Mouse (Mus musculus): ENCODE data around the gene Smap1. TPM values are rescaled to one million over a fixed set of nuclear protein-coding genes. Genes with fewer than 3 reads are reported as not detected.

The Smap1 gene
- polyA plus RNA-seq, 1 experiment from 2014 or later: 119 TPM

DNA sequence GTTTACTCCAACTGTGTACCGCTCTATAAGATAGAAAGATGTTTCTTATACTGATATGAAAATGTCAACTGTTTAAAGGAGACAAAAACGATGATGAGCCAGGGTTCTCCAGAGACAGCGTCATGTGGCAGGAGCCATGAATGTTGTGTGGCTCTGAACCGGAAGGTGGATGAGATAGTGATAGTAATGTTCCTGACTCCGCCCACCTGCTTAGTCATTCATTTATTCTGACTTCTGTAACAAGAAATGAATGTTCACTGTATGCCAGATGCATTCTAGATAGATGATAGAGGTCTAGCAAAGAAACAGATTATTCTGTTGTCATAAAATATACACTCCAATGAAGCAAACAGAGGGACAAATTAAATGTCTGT is 22.5 kb downstream of the Smap1 start:
- Histone ChIP-seq H3K4me1 (replicated peaks; ENCODE audit: control insufficient read depth, insufficient read depth, low read length) (no peaks in the 10 kb centered on the region), H3K4me2 (replicated peaks) (no peak overlapping the region), H3K9me3 (ENCODE audit: control insufficient read depth, low read length) (no peaks in the 10 kb centered on the region), H3K27ac (no peak overlapping the region), H3K9ac (no peak overlapping the region), H3K4me3 (replicated peaks; ENCODE audit: low read length) (no peak overlapping the region), H3K36me3 (replicated peaks; ENCODE audit: control insufficient read depth, insufficient read depth) (no peaks in the 10 kb centered on the region), H3K27me3 (ENCODE audit: control insufficient read depth, insufficient read depth, low read length) (no peaks in the 10 kb centered on the region)
- DNase-seq (ENCODE audit: low spot score) (no peak), ATAC-seq (ENCODE audit: low FRiP score) (no peak)
- WGBS: 92% methylated on average over 5 of the region's 5 CpGs

DNA sequence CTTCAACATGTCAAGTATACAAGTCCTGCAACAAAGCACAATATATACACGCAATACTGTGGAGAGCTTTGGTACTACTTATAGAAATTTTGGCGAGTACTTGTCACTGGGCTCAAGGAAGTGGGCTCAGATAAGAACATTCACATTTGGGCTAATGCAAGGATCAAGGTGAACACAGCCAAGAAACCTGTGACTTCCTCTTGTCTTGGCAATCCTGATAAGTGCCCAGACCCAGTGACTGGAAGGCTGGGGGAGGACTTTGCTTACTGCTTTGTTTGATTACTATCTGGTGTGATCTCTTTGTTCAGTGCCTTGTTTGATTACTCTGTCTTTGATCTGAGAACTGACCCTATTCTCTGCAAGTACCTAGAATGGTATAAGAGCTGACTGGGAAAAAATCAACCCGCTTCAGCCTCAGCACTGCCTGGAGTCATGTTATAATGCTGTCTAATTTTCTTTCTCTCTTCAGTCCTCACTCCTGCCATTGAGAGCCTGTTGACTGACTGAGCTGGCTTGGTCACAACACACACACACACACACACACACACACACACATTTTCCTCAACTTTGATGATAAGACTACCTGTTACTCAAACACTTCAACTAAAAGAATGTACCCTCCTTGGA is 23.0 kb downstream of the Smap1 start:
- Histone ChIP-seq H3K36me3 (replicated peaks; ENCODE audit: control insufficient read depth, insufficient read depth) (no peaks in the 10 kb centered on the region), H3K27me3 (ENCODE audit: control insufficient read depth, insufficient read depth, low read length) (no peaks in the 10 kb centered on the region), H3K4me3 (replicated peaks; ENCODE audit: low read length) (no peak overlapping the region), H3K4me1 (replicated peaks; ENCODE audit: control insufficient read depth, insufficient read depth, low read length) (no peaks in the 10 kb centered on the region), H3K27ac (no peak overlapping the region), H3K9ac (no peak overlapping the region), H3K9me3 (ENCODE audit: control insufficient read depth, low read length) (no peaks in the 10 kb centered on the region), H3K4me2 (replicated peaks) (no peak overlapping the region)
- ATAC-seq (ENCODE audit: low FRiP score) (no peak), DNase-seq (ENCODE audit: low spot score) (no peak)
- WGBS: 90% methylated on average over 3 of the region's 3 CpGs

DNA sequence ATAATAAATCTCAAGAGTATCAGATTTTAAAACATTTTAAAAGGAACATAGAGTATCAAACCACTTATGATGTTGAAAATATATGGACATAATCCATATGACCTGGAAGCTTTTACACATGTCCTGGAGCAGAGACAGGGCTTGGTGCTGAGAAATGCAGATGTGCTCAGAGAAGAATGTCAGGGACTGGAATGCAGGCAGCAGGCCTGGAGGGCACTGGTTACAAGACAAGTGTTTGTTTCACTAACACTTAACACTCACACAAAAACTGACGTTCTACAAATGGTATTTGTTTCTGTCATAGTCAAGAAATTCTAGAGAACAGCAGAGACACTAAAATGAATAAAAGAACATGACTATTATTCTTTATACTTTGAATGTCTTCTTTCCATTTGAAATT is 30.0 kb downstream of the Smap1 start:
- DNase-seq (ENCODE audit: low spot score) (no peak), ATAC-seq (ENCODE audit: low FRiP score) (no peak)
- H3K9ac ChIP-seq: no peak overlapping the region
- WGBS: 71% methylated on average over 1 of the region's 1 CpGs
- H3K27me3 ChIP-seq (ENCODE audit: control insufficient read depth, insufficient read depth, low read length): no peaks in the 10 kb centered on the region
- H3K4me1 ChIP-seq (replicated peaks; ENCODE audit: control insufficient read depth, insufficient read depth, low read length): no peaks in the 10 kb centered on the region
- no peak overlapping the region for H3K27ac ChIP-seq
- no peak overlapping the region for H3K4me3 ChIP-seq (replicated peaks; ENCODE audit: low read length)
- no peaks in the 10 kb centered on the region for H3K36me3 ChIP-seq (replicated peaks; ENCODE audit: control insufficient read depth, insufficient read depth)
- no peak overlapping the region for H3K4me2 ChIP-seq (replicated peaks)
- no peaks in the 10 kb centered on the region for H3K9me3 ChIP-seq (ENCODE audit: control insufficient read depth, low read length)

DNA sequence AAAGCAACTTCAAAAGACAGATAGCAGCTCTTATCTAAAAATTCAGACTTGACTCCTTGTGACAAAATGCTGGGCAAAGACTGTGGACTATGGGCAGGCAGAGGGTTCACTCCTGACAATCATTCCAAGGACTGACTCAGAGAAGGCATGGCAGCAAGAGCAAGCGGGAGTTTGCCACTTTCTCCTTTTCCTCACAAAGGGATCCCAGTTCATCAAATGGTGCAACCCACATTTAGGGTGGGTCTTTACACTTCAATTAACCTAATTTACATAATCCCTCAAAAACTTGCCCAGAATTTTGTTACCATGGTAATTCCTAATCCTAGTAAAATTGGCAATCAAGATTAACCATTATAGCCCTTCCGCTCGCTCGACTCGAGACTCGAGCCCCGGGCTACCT is 37.2 kb downstream of the Smap1 start:
- H3K4me3 ChIP-seq (replicated peaks; ENCODE audit: low read length): no peak overlapping the region
- H3K9me3 ChIP-seq (ENCODE audit: control insufficient read depth, low read length): no peaks in the 10 kb centered on the region
- H3K27ac ChIP-seq: no peak overlapping the region
- 73% methylated on average over 7 of the region's 7 CpGs for WGBS
- H3K27me3 ChIP-seq (ENCODE audit: control insufficient read depth, insufficient read depth, low read length): no peaks in the 10 kb centered on the region
- ATAC-seq (ENCODE audit: low FRiP score) (no peak), DNase-seq (ENCODE audit: low spot score) (no peak)
- H3K4me2 ChIP-seq (replicated peaks): no peak overlapping the region
- no peak overlapping the region for H3K9ac ChIP-seq
- no peaks in the 10 kb centered on the region for H3K4me1 ChIP-seq (replicated peaks; ENCODE audit: control insufficient read depth, insufficient read depth, low read length)
- no peaks in the 10 kb centered on the region for H3K36me3 ChIP-seq (replicated peaks; ENCODE audit: control insufficient read depth, insufficient read depth)

DNA sequence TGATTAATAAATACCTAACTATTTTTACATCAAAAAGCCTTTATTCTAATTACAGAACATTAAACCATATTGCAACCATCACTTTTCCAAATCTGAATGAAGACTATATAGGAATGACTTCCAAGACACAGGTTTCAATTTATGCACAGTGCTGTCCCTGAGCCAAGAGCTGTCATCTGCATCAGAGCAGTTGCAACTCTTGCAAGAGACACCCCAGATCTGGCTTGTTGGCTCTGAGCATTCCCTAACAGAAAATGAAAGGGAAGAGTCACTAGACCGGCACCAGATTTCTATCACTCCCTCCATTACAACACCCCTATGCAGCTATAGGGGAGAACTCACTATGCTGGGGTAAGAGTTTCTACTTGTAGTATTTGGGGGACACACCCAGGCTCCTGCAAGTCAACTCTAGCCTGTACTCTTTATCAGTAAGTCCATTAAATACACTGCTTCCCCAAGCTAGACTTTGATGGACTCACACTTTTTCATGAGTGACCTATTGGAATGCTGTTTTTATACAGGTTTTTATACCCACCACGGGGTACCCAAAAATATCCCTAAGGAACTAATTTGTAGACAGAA is 37.9 kb downstream of the Smap1 start:
- no peak for DNase-seq (ENCODE audit: low spot score)
- Histone ChIP-seq H3K4me2 (replicated peaks) (no peak overlapping the region), H3K4me1 (replicated peaks; ENCODE audit: control insufficient read depth, insufficient read depth, low read length) (no peaks in the 10 kb centered on the region), H3K27ac (no peak overlapping the region), H3K9me3 (ENCODE audit: control insufficient read depth, low read length) (no peaks in the 10 kb centered on the region), H3K4me3 (replicated peaks; ENCODE audit: low read length) (no peak overlapping the region), H3K27me3 (ENCODE audit: control insufficient read depth, insufficient read depth, low read length) (no peaks in the 10 kb centered on the region), H3K36me3 (replicated peaks; ENCODE audit: control insufficient read depth, insufficient read depth) (no peaks in the 10 kb centered on the region), H3K9ac (no peak overlapping the region)
- no peak for ATAC-seq (ENCODE audit: low FRiP score)
- 96% methylated on average over 2 of the region's 2 CpGs for WGBS

DNA sequence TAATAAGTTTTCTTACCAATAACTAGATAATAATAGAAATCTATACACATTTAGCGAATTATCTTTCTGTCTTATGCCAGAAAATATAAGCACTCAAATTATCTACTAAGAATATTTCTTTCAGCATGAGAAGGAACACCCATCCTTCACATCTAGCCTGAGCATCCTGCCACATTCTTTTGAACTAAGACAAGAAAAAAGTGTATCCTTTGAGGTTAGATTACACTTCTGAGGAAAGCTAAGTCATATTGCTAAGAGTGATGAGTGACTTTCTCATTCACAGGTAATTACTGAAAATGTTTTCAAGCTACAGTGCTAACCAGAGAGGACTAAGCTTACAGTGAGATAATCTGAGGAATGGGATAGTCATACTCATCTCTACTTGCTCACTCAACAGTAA is 39.4 kb downstream of the Smap1 start:
- Histone ChIP-seq H3K4me2 (replicated peaks) (no peak overlapping the region), H3K9me3 (ENCODE audit: control insufficient read depth, low read length) (no peaks in the 10 kb centered on the region), H3K4me1 (replicated peaks; ENCODE audit: control insufficient read depth, insufficient read depth, low read length) (no peaks in the 10 kb centered on the region), H3K36me3 (replicated peaks; ENCODE audit: control insufficient read depth, insufficient read depth) (no peaks in the 10 kb centered on the region), H3K4me3 (replicated peaks; ENCODE audit: low read length) (no peak overlapping the region), H3K27ac (no peak overlapping the region), H3K9ac (no peak overlapping the region), H3K27me3 (ENCODE audit: control insufficient read depth, insufficient read depth, low read length) (no peaks in the 10 kb centered on the region)
- 98% methylated on average over 1 of the region's 1 CpGs for WGBS
- DNase-seq (ENCODE audit: low spot score): no peak
- ATAC-seq (ENCODE audit: low FRiP score): no peak

DNA sequence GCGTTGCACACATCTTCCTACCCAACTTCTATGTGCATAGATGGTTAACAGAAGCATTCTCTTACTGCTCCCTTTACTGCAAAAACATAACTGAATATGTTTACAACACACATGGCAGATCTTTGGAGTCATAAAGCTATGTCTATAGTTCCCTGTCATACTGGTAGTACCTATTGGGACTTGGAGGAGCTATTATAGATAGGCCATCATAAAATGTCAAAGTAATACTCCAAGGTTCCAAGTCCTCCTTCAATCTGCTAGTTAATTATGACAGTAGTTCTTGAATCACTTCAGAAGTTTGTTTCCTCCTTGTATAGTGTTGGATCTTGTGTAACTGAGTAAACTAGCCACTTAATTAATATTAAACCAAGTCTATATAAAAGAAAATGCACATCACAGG is 49.9 kb downstream of the Smap1 start:
- no peaks in the 10 kb centered on the region for H3K27me3 ChIP-seq (ENCODE audit: control insufficient read depth, insufficient read depth, low read length)
- H3K27ac ChIP-seq: no peak overlapping the region
- H3K36me3 ChIP-seq (replicated peaks; ENCODE audit: control insufficient read depth, insufficient read depth): peaks cover 39% of the 10 kb centered on the region
- no peaks in the 10 kb centered on the region for H3K4me1 ChIP-seq (replicated peaks; ENCODE audit: control insufficient read depth, insufficient read depth, low read length)
- no peak overlapping the region for H3K4me2 ChIP-seq (replicated peaks)
- H3K4me3 ChIP-seq (replicated peaks; ENCODE audit: low read length): no peak overlapping the region
- ATAC-seq (ENCODE audit: low FRiP score) (no peak), DNase-seq (ENCODE audit: low spot score) (no peak)
- 100% methylated on average over 1 of the region's 1 CpGs for WGBS
- no peak overlapping the region for H3K9ac ChIP-seq
- H3K9me3 ChIP-seq (ENCODE audit: control insufficient read depth, low read length): no peaks in the 10 kb centered on the region

DNA sequence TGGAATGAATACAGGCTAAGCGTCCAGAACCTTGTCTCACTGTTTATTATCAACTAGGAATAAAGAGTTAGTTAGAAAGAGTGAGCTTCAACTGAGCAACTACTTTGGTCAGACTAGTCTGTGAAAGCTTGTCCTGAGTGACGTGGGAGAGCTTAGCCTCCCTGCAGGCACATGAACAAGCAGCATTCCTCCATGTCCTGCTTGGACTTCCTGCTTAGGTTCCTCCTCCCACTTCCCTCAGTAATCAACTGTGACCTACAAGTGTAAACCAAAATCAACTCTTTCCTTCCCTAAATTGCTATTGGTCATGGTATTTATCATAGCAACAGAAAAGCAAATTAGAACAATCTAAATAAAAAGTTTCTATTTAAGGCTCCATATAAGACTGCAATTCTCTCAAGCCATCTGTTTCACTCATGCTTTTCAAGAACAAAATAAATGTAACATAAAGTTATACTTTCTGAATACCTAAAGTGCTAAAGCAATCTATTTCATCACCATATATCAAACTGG is 54.7 kb downstream of the Smap1 start:
- no peak overlapping the region for H3K4me2 ChIP-seq (replicated peaks)
- H3K9me3 ChIP-seq (ENCODE audit: control insufficient read depth, low read length): no peaks in the 10 kb centered on the region
- peaks cover 22% of the 10 kb centered on the region for H3K36me3 ChIP-seq (replicated peaks; ENCODE audit: control insufficient read depth, insufficient read depth)
- H3K27me3 ChIP-seq (ENCODE audit: control insufficient read depth, insufficient read depth, low read length): no peaks in the 10 kb centered on the region
- DNase-seq (ENCODE audit: low spot score) (no peak), ATAC-seq (ENCODE audit: low FRiP score) (no peak)
- H3K9ac ChIP-seq: no peak overlapping the region
- no peak overlapping the region for H3K27ac ChIP-seq
- no peak overlapping the region for H3K4me3 ChIP-seq (replicated peaks; ENCODE audit: low read length)
- H3K4me1 ChIP-seq (replicated peaks; ENCODE audit: control insufficient read depth, insufficient read depth, low read length): no peaks in the 10 kb centered on the region
- 36% methylated on average over 2 of the region's 2 CpGs for WGBS

DNA sequence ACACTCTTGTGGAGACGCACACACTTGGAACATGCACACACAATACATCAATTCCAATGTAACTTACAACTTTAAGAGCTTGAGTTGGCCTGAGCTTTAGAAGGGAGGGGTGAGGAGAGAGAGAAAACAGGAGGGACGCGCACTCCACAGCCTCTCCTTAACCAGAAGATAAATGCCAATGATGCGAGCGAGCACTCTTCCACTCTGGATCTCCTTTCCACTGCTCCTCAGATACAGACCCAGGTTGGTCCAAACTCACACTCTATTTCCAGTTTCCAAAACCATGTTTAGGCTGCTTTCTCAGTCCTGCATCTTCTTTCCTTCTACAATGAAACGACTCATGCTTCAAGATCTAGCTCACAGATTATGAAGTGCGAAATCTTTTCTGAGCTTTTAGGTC is 56.6 kb downstream of the Smap1 start:
- Histone ChIP-seq H3K27ac (no peak overlapping the region), H3K36me3 (replicated peaks; ENCODE audit: control insufficient read depth, insufficient read depth) (peaks cover 16% of the 10 kb centered on the region), H3K9me3 (ENCODE audit: control insufficient read depth, low read length) (no peaks in the 10 kb centered on the region), H3K9ac (no peak overlapping the region), H3K4me3 (replicated peaks; ENCODE audit: low read length) (no peak overlapping the region), H3K27me3 (ENCODE audit: control insufficient read depth, insufficient read depth, low read length) (no peaks in the 10 kb centered on the region), H3K4me1 (replicated peaks; ENCODE audit: control insufficient read depth, insufficient read depth, low read length) (no peaks in the 10 kb centered on the region), H3K4me2 (replicated peaks) (no peak overlapping the region)
- no peak for ATAC-seq (ENCODE audit: low FRiP score)
- DNase-seq (ENCODE audit: low spot score): no peak
- 96% methylated on average over 7 of the region's 7 CpGs for WGBS

DNA sequence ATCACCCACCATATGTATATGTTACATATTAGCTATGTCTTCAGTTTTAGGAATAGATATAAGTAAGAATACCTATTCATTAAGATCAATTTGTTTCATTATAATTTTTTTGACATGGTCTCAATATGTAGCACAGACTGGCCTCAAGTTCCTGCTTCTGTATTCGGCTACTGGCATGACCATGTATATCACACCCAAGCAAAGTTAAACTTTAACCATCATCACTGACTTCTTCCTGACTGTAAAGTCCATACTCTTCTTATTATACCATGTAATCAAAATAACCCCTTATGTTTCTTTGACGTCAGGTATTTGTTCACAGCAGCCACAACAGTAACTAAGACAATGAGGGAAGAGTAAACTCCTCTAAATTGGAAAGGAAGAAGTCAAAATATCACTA is 61.2 kb downstream of the Smap1 start:
- WGBS: 94% methylated on average over 2 of the region's 2 CpGs
- peaks cover 37% of the 10 kb centered on the region for H3K36me3 ChIP-seq (replicated peaks; ENCODE audit: control insufficient read depth, insufficient read depth)
- no peak for ATAC-seq (ENCODE audit: low FRiP score)

More for the DNA sequence above, 61.2 kb downstream of the Smap1 start:
- no peak overlapping the region for H3K9ac ChIP-seq
- H3K27ac ChIP-seq: no peak overlapping the region
- H3K4me2 ChIP-seq (replicated peaks): no peak overlapping the region
- no peaks in the 10 kb centered on the region for H3K4me1 ChIP-seq (replicated peaks; ENCODE audit: control insufficient read depth, insufficient read depth, low read length)
- DNase-seq (ENCODE audit: low spot score): no peak
- no peaks in the 10 kb centered on the region for H3K27me3 ChIP-seq (ENCODE audit: control insufficient read depth, insufficient read depth, low read length)
- no peaks in the 10 kb centered on the region for H3K9me3 ChIP-seq (ENCODE audit: control insufficient read depth, low read length)
- H3K4me3 ChIP-seq (replicated peaks; ENCODE audit: low read length): no peak overlapping the region

Data from hindbrain, embryonic 14.5 days (tissue).